Mouse (Mus musculus) forebrain, embryonic 15.5 days (tissue): ENCODE measurements around the gene Nfkbia. TPM values are rescaled to one million over a fixed set of nuclear protein-coding genes. Genes with fewer than 3 reads are reported as not detected.

Source experiments
- ATAC-seq: fragments of 200-750 bp; cut with Nextera tagmentation; replicated peaks from 2 replicates; pipeline ENCODE4 v1.8.0; 2017; ENCODE audit warnings: mild to moderate bottlenecking, moderate TSS enrichment, moderate library complexity
- H3K27ac ChIP-seq: fragments of 300-500 bp; sonication (generic); replicated peaks from 2 replicates; pipeline ENCODE4 v1.5.1; 2015; ENCODE audit warnings: mild to moderate bottlenecking, inconsistent platforms
- H3K27me3 ChIP-seq: fragments of 300-500 bp; sonication (generic); 2 replicates; pipeline ENCODE4 v1.6.1; 2015; ENCODE audit warnings: inconsistent platforms
- H3K36me3 ChIP-seq: fragments of 300-500 bp; sonication (generic); 2 replicates; pipeline ENCODE4 v1.6.1; 2015; ENCODE audit warnings: mild to moderate bottlenecking, inconsistent platforms
- H3K4me1 ChIP-seq: fragments of 300-500 bp; sonication (generic); 2 replicates; pipeline ENCODE4 v1.6.1; 2015; ENCODE audit warnings: inconsistent platforms
- H3K4me2 ChIP-seq: fragments of 300-500 bp; sonication (generic); replicated peaks from 2 replicates; pipeline ENCODE4 v1.6.1; 2015; ENCODE audit warnings: mild to moderate bottlenecking, inconsistent platforms
- H3K4me3 ChIP-seq: fragments of 300-500 bp; sonication (generic); 2 replicates; pipeline ENCODE4 v1.5.1; 2015; ENCODE audit warnings: mild to moderate bottlenecking, inconsistent platforms
- H3K9ac ChIP-seq: fragments of 300-500 bp; sonication (generic); replicated peaks from 2 replicates; pipeline ENCODE4 v1.6.1; 2015; ENCODE audit warnings: mild to moderate bottlenecking, inconsistent platforms
- H3K9me3 ChIP-seq: fragments of 300-500 bp; sonication (generic); 2 replicates; pipeline ENCODE4 v1.6.1; 2016; ENCODE audit warnings: inconsistent platforms
- WGBS: fragments of 180-500 bp; shearing (Covaris S2); methylation state at CpG from one replicate; pipeline ENCODE4 v1.1.7; 2015; ENCODE audit warnings: mixed read lengths; 5-methylcytosine and 5-hydroxymethylcytosine counted together
- polyA plus RNA-seq: library from polyadenylated mRNA; unstranded; fragments of >200 nt; fragmentation: Nextera tagmentation; extraction: Ambion mirVana; gene quantifications from 2 replicates; pipeline ENCODE4 v1.2.1, GENCODE M21; 2015

Gene Nfkbia
- polyA plus RNA-seq: 56.2 and 59.4 TPM in 2 replicates

GRCm38 (mm10) chr12:55492184-55492898, at the start of gene Nfkbia:
Gene Nfkbia, minus strand, starts transcription at chr12:55492647.
- peak within 1 kb of the TSS; percentile 98 for H3K27ac ChIP-seq
- peak within 1 kb of the TSS; percentile 94 for H3K9ac ChIP-seq
- H3K36me3 ChIP-seq: peaks cover 19% of the 10 kb centered on the region
- H3K9me3 ChIP-seq: no peaks in the 10 kb centered on the region
- peak; percentile 94 for ATAC-seq
- WGBS: under 1% methylated on average over 50 of the region's 58 CpGs
- H3K4me1 ChIP-seq: peaks cover 28% of the 10 kb centered on the region
- H3K27me3 ChIP-seq: no peaks in the 10 kb centered on the region
- peak within 1 kb of the TSS; percentile 68 for H3K4me2 ChIP-seq
- peak within 1 kb of the TSS; percentile 84 for H3K4me3 ChIP-seq

- no peak for ATAC-seq
- H3K4me1 ChIP-seq: peaks cover 18% of the 10 kb centered on the region
- WGBS: 35% methylated on average over 8 of the region's 8 CpGs
- no peak overlapping the region for H3K9ac ChIP-seq
- no peak overlapping the region for H3K4me3 ChIP-seq
- H3K27me3 ChIP-seq: peaks cover 29% of the 10 kb centered on the region
- H3K9me3 ChIP-seq: no peaks in the 10 kb centered on the region
- no peaks in the 10 kb centered on the region for H3K36me3 ChIP-seq
- H3K27ac ChIP-seq: no peak overlapping the region
- no peak overlapping the region for H3K4me2 ChIP-seq
These were observed 46.7 kb upstream of the Nfkbia start for GRCm38 (mm10) chr12:55539157-55539556.

DNA sequence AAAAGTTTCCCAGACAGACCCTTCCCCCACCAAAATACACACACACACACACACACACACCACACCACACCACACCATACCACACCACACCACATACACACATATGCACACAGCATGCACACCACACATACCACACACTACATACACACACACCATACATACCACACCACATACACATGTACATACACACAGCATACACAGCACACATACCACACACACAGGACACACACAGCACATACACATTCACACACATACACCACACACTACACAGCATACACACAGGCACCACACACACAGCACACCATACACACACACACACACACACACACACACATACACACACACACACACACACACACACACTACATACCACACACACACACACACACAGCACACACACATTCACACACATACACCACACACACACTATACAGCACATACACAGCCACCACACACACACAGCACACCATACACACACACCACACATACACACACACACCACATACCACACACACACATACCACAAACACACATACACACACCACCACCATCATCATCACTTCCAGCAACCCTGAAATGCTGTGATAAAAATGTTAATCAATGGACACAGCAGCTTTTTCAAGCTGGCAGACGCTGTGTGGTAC, 46.0 kb upstream of the Nfkbia start:
- 68% methylated on average over 1 of the region's 1 CpGs for WGBS
- no peaks in the 10 kb centered on the region for H3K9me3 ChIP-seq
- H3K9ac ChIP-seq: no peak overlapping the region
- no peaks in the 10 kb centered on the region for H3K36me3 ChIP-seq
- peak; percentile 81 for ATAC-seq
- peaks cover 34% of the 10 kb centered on the region for H3K27me3 ChIP-seq
- H3K4me1 ChIP-seq: peaks cover 18% of the 10 kb centered on the region
- H3K4me2 ChIP-seq: no peak overlapping the region
- no peak overlapping the region for H3K27ac ChIP-seq
- H3K4me3 ChIP-seq: no peak overlapping the region

DNA sequence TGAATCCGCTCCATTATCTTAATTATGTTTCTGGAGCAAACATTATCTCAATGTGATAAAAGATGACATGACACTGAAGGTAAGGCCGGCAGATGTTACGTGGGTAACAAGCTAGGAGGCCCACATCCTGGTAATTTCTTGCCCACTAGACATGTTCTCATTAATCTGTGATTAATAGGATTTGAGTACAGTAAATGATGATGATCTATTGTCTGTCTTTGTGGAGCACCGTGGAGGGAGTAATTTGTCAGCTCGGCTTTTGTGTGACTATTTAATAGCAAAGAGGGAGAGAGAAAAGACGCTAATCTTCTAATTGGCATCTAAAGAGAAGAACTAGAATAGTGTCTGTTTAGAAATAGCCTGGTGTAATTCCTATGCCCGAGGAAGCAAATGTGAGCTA, 45.3 kb upstream of the Nfkbia start:
- no peak overlapping the region for H3K27ac ChIP-seq
- H3K9me3 ChIP-seq: no peaks in the 10 kb centered on the region
- H3K27me3 ChIP-seq: peaks cover 39% of the 10 kb centered on the region
- 0 out of 2 replicates have a peak, but pooled peaks have one; percentile 14 for ATAC-seq
- no peaks in the 10 kb centered on the region for H3K36me3 ChIP-seq
- 10% methylated on average over 7 of the region's 7 CpGs for WGBS
- no peak overlapping the region for H3K9ac ChIP-seq
- no peak overlapping the region for H3K4me2 ChIP-seq
- peaks cover 18% of the 10 kb centered on the region for H3K4me1 ChIP-seq
- H3K4me3 ChIP-seq: no peak overlapping the region

- WGBS: 2% methylated on average over 14 of the region's 14 CpGs
- peak overlapping the region; percentile 23 for H3K4me2 ChIP-seq
- peaks cover 39% of the 10 kb centered on the region for H3K27me3 ChIP-seq
- H3K4me1 ChIP-seq: peaks cover 18% of the 10 kb centered on the region
- no peaks in the 10 kb centered on the region for H3K36me3 ChIP-seq
- no peak overlapping the region for H3K27ac ChIP-seq
- no peak overlapping the region for H3K9ac ChIP-seq
- no peaks in the 10 kb centered on the region for H3K9me3 ChIP-seq
- H3K4me3 ChIP-seq: 0 out of 2 replicates have a peak overlapping the region, but pooled peaks have one; percentile 11
- ATAC-seq: peak; percentile 83
These were observed 44.2 kb upstream of the Nfkbia start for GRCm38 (mm10) chr12:55536537-55537135.

- no peak overlapping the region for H3K9ac ChIP-seq
- H3K27ac ChIP-seq: no peak overlapping the region
- WGBS: 58% methylated on average over 15 of the region's 15 CpGs
- 0 out of 2 replicates have a peak, but pooled peaks cover 5% of the 10 kb centered on the region for H3K27me3 ChIP-seq
- ATAC-seq: no peak
- 0 out of 2 replicates have a peak, but pooled peaks cover 6% of the 10 kb centered on the region for H3K4me1 ChIP-seq
- no peaks in the 10 kb centered on the region for H3K36me3 ChIP-seq
- H3K4me3 ChIP-seq: no peak overlapping the region
- no peak overlapping the region for H3K4me2 ChIP-seq
- H3K9me3 ChIP-seq: no peaks in the 10 kb centered on the region
These were observed 34.7 kb upstream of the Nfkbia start for GRCm38 (mm10) chr12:55526983-55527752.

DNA sequence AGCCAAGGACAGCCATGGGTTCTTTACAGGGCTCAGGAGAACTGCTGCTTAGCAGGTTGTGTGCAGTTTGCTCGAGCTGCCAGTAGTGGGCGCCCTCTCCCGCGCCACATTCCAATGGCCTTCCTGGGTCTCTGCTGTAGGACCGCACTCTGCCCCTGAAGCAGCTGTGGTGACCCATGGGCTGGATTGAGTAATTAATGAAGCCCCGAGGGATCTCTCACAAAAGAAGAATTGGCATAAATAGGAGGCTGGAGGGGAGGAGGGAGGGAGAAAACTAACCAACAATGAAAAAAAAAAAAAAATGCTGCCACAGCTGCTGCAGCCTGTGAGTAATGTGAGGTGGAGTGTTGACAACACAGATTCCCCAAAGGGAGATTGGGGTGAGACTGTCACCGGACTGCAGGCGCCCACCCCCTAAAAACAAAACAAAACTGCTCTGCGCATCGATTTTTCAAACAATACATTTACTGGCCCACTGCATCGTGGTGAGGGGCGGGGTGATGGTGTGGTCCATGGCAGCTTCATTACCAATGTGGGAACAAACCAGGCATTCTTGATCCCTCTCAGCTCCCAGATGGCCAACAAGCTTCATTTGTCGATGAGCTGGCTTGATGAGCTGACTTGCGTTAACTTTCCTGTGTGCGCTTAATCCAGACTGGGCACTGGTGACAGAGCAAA, 25.8 kb upstream of the Nfkbia start:
- Histone ChIP-seq H3K36me3 (no peaks in the 10 kb centered on the region), H3K9me3 (no peaks in the 10 kb centered on the region), H3K27ac (no peak overlapping the region), H3K4me3 (no peak overlapping the region), H3K4me1 (no peaks in the 10 kb centered on the region), H3K9ac (no peak overlapping the region), H3K27me3 (0 out of 2 replicates have a peak, but pooled peaks cover 4% of the 10 kb centered on the region), H3K4me2 (no peak overlapping the region)
- 44% methylated on average over 15 of the region's 15 CpGs for WGBS
- peak; percentile 53; the same call in 1 of the 2 replicates for ATAC-seq

- ATAC-seq: no peak
- Histone ChIP-seq H3K27me3 (no peaks in the 10 kb centered on the region), H3K36me3 (no peaks in the 10 kb centered on the region), H3K4me3 (no peak overlapping the region), H3K9ac (no peak overlapping the region), H3K4me1 (no peaks in the 10 kb centered on the region), H3K4me2 (no peak overlapping the region), H3K27ac (no peak overlapping the region), H3K9me3 (no peaks in the 10 kb centered on the region)
- 87% methylated on average over 5 of the region's 5 CpGs for WGBS
These were observed 16.4 kb upstream of the Nfkbia start for GRCm38 (mm10) chr12:55508817-55509216.

DNA sequence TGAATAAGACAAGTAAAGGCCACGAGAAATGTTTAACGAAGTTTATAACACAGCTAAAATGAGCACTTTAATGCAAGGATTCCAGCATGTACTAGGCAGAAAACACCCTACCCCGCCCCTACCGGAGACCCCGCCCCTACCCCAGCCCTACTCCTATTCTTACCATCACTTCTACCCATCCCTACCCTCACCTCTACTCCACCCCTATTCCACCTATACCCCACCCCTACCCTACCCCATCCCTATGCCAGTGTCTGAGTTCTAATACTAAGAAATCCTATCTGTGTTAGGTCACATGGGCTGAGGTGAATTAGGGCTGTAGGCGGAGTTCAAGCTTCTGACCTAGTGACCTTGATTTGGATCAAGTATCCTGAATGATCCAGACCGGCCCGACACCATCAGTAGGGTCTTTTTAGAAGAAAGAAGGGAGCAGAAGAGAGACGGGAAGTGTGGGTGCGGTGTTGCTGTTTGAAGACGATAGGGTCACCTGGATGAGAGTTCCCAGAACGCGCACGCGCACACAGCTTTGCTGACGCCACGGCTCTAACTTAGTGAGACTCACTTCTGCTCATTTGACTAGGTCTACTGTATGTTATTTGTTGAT, 15.0 kb upstream of the Nfkbia start:
- ATAC-seq: 0 out of 2 replicates have a peak, but pooled peaks have one; percentile 42
- 87% methylated on average over 17 of the region's 17 CpGs for WGBS
- H3K36me3 ChIP-seq: no peaks in the 10 kb centered on the region

GRCm38 (mm10) chr12:55506029-55506330, 13.5 kb upstream of the Nfkbia start:
- WGBS: 1% methylated on average over 6 of the region's 6 CpGs
- Histone ChIP-seq H3K4me1 (no peaks in the 10 kb centered on the region), H3K9ac (no peak overlapping the region), H3K4me2 (no peak overlapping the region), H3K27me3 (no peaks in the 10 kb centered on the region), H3K9me3 (no peaks in the 10 kb centered on the region), H3K27ac (no peak overlapping the region), H3K36me3 (no peaks in the 10 kb centered on the region), H3K4me3 (no peak overlapping the region)
- ATAC-seq: no peak

More for the DNA sequence above, 15.0 kb upstream of the Nfkbia start:
- H3K9ac ChIP-seq: no peak overlapping the region
- H3K4me2 ChIP-seq: no peak overlapping the region
- H3K4me1 ChIP-seq: no peaks in the 10 kb centered on the region
- H3K4me3 ChIP-seq: no peak overlapping the region
- no peaks in the 10 kb centered on the region for H3K27me3 ChIP-seq
- no peaks in the 10 kb centered on the region for H3K9me3 ChIP-seq
- H3K27ac ChIP-seq: no peak overlapping the region
